Mouse (Mus musculus): ENCODE measurements around the gene Rnf113a1.

- no peak for TF ChIP-seq CTCF (IDR thresholded peaks at IDR 0.05; ENCODE audit: control insufficient read depth, insufficient read depth, insufficient read length)
- TF ChIP-seq CEBPB (IDR thresholded peaks at IDR 0.05; ENCODE audit: low read depth) = no peak
- no peak for TF ChIP-seq MAX (IDR thresholded peaks at IDR 0.05)
- TF ChIP-seq FOSL1 (IDR thresholded peaks at IDR 0.05; ENCODE audit: insufficient read depth, low read length, poor library complexity, severe bottlenecking) = no peak
- TF ChIP-seq USF1 (IDR thresholded peaks at IDR 0.05; ENCODE audit: low read depth) = no peak
- TF ChIP-seq MYOD1 (IDR thresholded peaks at IDR 0.05; ENCODE audit: control insufficient read depth, insufficient read length, low read depth) = no peak
- TF ChIP-seq MYOG (IDR thresholded peaks at IDR 0.05; ENCODE audit: control insufficient read depth, extremely low read depth, insufficient read length) = no peak
Observed at GRCm38 (mm10) chrX:37163115-37163514, 27.9 kb upstream of the Rnf113a1 start.
